Mouse (Mus musculus) liver, embryonic 14.5 days (tissue): ENCODE measurements at regions not wholly inside any gene's neighbourhood (a gene's known extent, or its start where the extent isn't known, plus 50 kb on each side); places are given as distances from the start of the nearest gene placed in this dataset.
"Not testable (repeated sequence)": the region's sequence is repeated elsewhere in the genome, so short reads cannot be mapped to it uniquely, and the experiment has no call there.

Source experiments
- ATAC-seq: fragments of 200-750 bp; cut with Nextera tagmentation; 2 replicates; pipeline ENCODE4 v1.8.0; 2017; ENCODE audit warnings: moderate number of reproducible peaks, mild to moderate bottlenecking, moderate library complexity; ENCODE audit not compliant: insufficient read depth
- DNase-seq, 3 experiments: peaks; one replicate each; pipeline ENCODE4 v3.0.0-alpha.2; 2012 to 2013; ENCODE audit warnings: low read depth in 3 of 3, low spot score in 3 of 3
- H3K27ac ChIP-seq: fragments of 300-500 bp; sonication (generic); 2 replicates; pipeline ENCODE4 v1.5.1; 2014; ENCODE audit warnings: moderate library complexity, mild to moderate bottlenecking, control low read depth, inconsistent platforms
- H3K27me3 ChIP-seq: fragments of 300-500 bp; sonication (generic); 2 replicates; pipeline ENCODE4 v1.6.1; 2014; ENCODE audit warnings: mild to moderate bottlenecking, low read length, moderate library complexity; ENCODE audit not compliant: control insufficient read depth, insufficient read depth
- H3K36me3 ChIP-seq: fragments of 300-500 bp; sonication (generic); replicated peaks from 2 replicates; pipeline ENCODE4 v1.6.1; 2014; ENCODE audit warnings: low read depth; ENCODE audit not compliant: control insufficient read depth, insufficient read depth
- H3K4me1 ChIP-seq, 2 experiments: fragments of 200-500 bp in 1 of 2; fragments of 300-500 bp in 1 of 2; sonication (generic) in 1 of 2; replicated peaks; 2 replicates each; pipeline ENCODE4 v1.6.1; 2012 to 2014; ENCODE audit warnings: antibody characterized with exemption in 1 of 2, inconsistent platforms in 1 of 2, low read length in 1 of 2; ENCODE audit not compliant: control insufficient read depth in 2 of 2, insufficient read depth in 2 of 2
- H3K4me2 ChIP-seq: fragments of 300-500 bp; sonication (generic); 2 replicates; pipeline ENCODE4 v1.6.1; 2014; ENCODE audit warnings: low read depth, mild to moderate bottlenecking, control low read depth, moderate library complexity
- H3K4me3 ChIP-seq, 2 experiments: fragments of 200-500 bp in 1 of 2; fragments of 300-500 bp in 1 of 2; sonication (generic) in 1 of 2; 2 replicates each; pipeline ENCODE4 v1.5.1; 2012 to 2014; ENCODE audit warnings: low read depth in 2 of 2, low read length in 2 of 2, mild to moderate bottlenecking in 2 of 2, control low read depth in 1 of 2, inconsistent platforms in 1 of 2, moderate library complexity in 1 of 2; ENCODE audit not compliant: insufficient read depth in 1 of 2
- H3K9ac ChIP-seq: fragments of 300-500 bp; sonication (generic); replicated peaks from 2 replicates; pipeline ENCODE4 v1.6.1; 2014; ENCODE audit warnings: mild to moderate bottlenecking, control low read depth, moderate library complexity
- H3K9me3 ChIP-seq: fragments of 300-500 bp; sonication (generic); 2 replicates; pipeline ENCODE4 v1.6.1; 2016; ENCODE audit warnings: low read length, mixed read lengths; ENCODE audit not compliant: control insufficient read depth
- CTCF ChIP-seq: IDR thresholded peaks from 2 replicates; pipeline ENCODE4 v1.5.1; 2016; ENCODE audit warnings: antibody characterized with exemption, low read depth, control low read depth
- WGBS: fragments of 180-500 bp; shearing (Covaris S2); extraction: QIAGEN DNeasy Blood & Tissue Kit; methylation state at CpG from one replicate; pipeline ENCODE4 v1.1.7; 2014; ENCODE audit not compliant: insufficient replicate concordance; 5-methylcytosine and 5-hydroxymethylcytosine counted together

DNA sequence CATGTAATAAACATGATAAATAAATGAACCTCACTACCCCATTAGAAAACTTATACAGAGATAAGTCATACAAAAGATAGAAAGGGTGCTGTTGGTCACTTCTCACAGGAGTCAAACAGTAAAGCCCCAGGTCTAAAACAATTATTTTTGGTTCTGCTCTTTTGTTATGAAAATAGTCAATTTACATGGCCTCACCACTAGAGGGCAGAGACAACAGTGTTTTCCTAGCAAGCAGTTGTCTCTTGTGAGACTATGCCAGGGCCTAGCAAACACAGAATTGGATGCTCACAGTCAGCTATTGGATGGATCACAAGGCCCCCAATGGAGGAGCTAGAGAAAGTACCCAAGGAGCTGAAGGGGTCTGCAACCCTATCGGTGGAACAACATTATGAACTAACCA, 96.3 kb upstream of the 4930550L24Rik start:
- WGBS, result 40% methylated on average over 1 of the region's 1 CpGs
- not testable (repeated sequence) for DNase-seq

More for the DNA sequence above, 96.3 kb upstream of the 4930550L24Rik start:
- H3K36me3 ChIP-seq, H3K27me3 ChIP-seq, H3K27ac ChIP-seq, H3K4me2 ChIP-seq, H3K4me1 ChIP-seq, H3K9ac ChIP-seq, H3K9me3 ChIP-seq, H3K4me3 ChIP-seq, ATAC-seq: not testable (repeated sequence)
- TF ChIP-seq CTCF, result peak; percentile 11; the same call in 1 of the 2 replicates
